8 mouse cellular contexts compared by ENCODE assay signal in genomic region chr1:86522286-86522871, GRCm38 (mm10). TPM values are rescaled to one million over a fixed set of nuclear protein-coding genes. Genes with fewer than 3 reads are reported as not detected.
DNase-seq lines count a peak whose midpoint lies in the region; ATAC-seq lines count a peak whose summit lies in the region.

No protein-coding gene starts in this region.

- DNase-seq in cerebellum, adult 18-20 months = peak; percentile 38 to 52
- peak; percentile 72 for DNase-seq in adrenal gland, postnatal 14 days
- peak; percentile 32 for DNase-seq in gastrocnemius, postnatal 10 days
- DNase-seq in kidney, adult 8-10 months = peak; percentile 11 to 30
- peak; percentile 75 for DNase-seq in lung, postnatal 36 days
- peak; percentile 84 for DNase-seq in urinary bladder, postnatal 14 days (ENCODE audit: low spot score)

- ATAC-seq in cerebellum, adult (ENCODE audit: insufficient number of reproducible peaks, low FRiP score, low TSS enrichment) = no peak
- no peak for ATAC-seq in inflammation-experienced regulatory T-cells, adult 6 months

RNA-seq across cellular contexts. Expression of gene Ptma, which starts 4.1 kb away (rescaled TPM):
- total RNA-seq in adrenal gland, postnatal 14 days (2021) = 806 and 848 TPM in 2 replicates
- total RNA-seq in gastrocnemius, postnatal 10 days (2021) = 100 to 1,000 TPM; 358 to 428 TPM
- 1,000 to 10,000 TPM; 2,583 to 3,807 (median 2,925) TPM for polyA plus RNA-seq in inflammation-experienced regulatory T-cells, adult 6 months (2017; shearing (Covaris generic))

Comparison
In these comparisons a context has a peak if more than half of its experiments do, and no peak if none do; other contexts are left out.
1. DNase-seq: peak in every context shown above with its lines; median percentile 84 in urinary bladder, postnatal 14 days; 75 in lung, postnatal 36 days; 72 in adrenal gland, postnatal 14 days; 45 in cerebellum, adult 18-20 months; 32 in gastrocnemius, postnatal 10 days; 20 in kidney, adult 8-10 months.